Mouse (Mus musculus) neural tube, embryonic 12.5 days (tissue): ENCODE measurements around the gene Ifit3. TPM values are rescaled to one million over a fixed set of nuclear protein-coding genes. Genes with fewer than 3 reads are reported as not detected.
A peak's percentile ranks its signal among the peaks of the same experiment; 100 is the strongest.

Experiments
- ATAC-seq: fragments of 200-750 bp; cut with Nextera tagmentation; 2 replicates; pipeline ENCODE4 v1.8.0; 2017; ENCODE audit warnings: low read depth, mild to moderate bottlenecking, moderate TSS enrichment, moderate library complexity; ENCODE audit not compliant: low FRiP score
- H3K27ac ChIP-seq: fragments of 300-500 bp; sonication (generic); 2 replicates; pipeline ENCODE4 v1.5.1; 2016
- H3K27me3 ChIP-seq: fragments of 300-500 bp; sonication (generic); replicated peaks from 2 replicates; pipeline ENCODE4 v1.6.1; 2016; ENCODE audit warnings: mild to moderate bottlenecking
- H3K36me3 ChIP-seq: fragments of 300-500 bp; sonication (generic); 2 replicates; pipeline ENCODE4 v1.6.1; 2016; ENCODE audit warnings: mild to moderate bottlenecking
- H3K4me1 ChIP-seq: fragments of 300-500 bp; sonication (generic); 2 replicates; pipeline ENCODE4 v1.6.1; 2016
- H3K4me2 ChIP-seq: fragments of 300-500 bp; sonication (generic); replicated peaks from 2 replicates; pipeline ENCODE4 v1.6.1; 2016; ENCODE audit warnings: mild to moderate bottlenecking
- H3K4me3 ChIP-seq: fragments of 300-500 bp; sonication (generic); 2 replicates; pipeline ENCODE4 v1.5.1; 2016
- H3K9ac ChIP-seq: fragments of 300-500 bp; sonication (generic); 2 replicates; pipeline ENCODE4 v1.6.1; 2016; ENCODE audit warnings: mild to moderate bottlenecking
- H3K9me3 ChIP-seq: fragments of 300-500 bp; sonication (generic); 2 replicates; pipeline ENCODE4 v1.6.1; 2016; ENCODE audit warnings: mild to moderate bottlenecking
- WGBS: fragments of 180-500 bp; shearing (Covaris S2); methylation state at CpG from one replicate; pipeline ENCODE4 v1.1.7; 2016; 5-methylcytosine and 5-hydroxymethylcytosine counted together
- polyA plus RNA-seq: library from polyadenylated mRNA; unstranded; fragments of >200 nt; fragmentation: Nextera tagmentation; extraction: Ambion mirVana; gene quantifications from 2 replicates; pipeline ENCODE4 v1.2.1, GENCODE M21; 2016

The Ifit3 gene
- polyA plus RNA-seq, 1 experiment from 2014 or later, result 0.18 TPM

DNA sequence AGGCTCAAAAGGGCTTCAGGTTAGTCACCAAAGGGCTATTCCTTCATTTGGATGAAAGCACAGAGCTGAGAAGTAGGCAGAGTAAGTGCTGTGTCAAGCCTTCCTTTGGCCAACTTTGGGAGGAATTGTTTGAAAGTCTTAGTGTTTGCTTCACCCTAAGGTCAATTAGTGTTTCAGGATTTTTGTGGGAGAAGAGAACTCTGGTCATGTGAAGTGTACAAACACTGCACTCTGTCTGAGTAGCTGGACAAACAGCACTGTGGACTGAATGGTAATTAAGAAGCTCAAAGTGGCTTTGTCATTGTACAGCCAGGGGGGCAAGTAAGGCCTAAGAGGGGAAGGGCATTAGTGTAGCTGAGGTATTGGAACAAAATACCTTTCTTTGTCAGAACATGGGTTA, 48.2 kb downstream of the Ifit3 start:
- H3K9me3 ChIP-seq, result no peaks in the 10 kb centered on the region

DNA sequence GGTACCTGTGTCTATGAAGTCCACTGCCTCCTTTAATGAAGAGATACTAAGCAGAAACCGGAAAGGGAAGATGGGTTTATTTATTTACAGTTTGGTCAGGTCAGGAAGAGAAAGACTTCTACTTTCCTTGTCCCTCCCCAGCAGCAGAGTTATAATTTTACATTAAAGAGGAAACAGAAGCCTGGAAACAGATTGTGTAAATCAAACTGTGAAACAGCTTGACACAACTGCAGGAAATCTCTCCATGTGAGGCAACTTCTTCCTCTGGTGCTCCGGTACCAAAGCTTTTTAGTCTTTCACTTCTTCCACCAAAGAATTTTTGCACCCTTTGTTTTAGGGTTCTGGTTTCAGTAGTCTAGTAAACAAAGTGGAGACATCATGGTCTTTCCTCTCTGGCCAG, 50.2 kb downstream of the Ifit3 start:
- ATAC-seq, result no peak
- Histone ChIP-seq H3K27me3 (no peaks in the 10 kb centered on the region), H3K4me1 (no peaks in the 10 kb centered on the region), H3K4me2 (no peak overlapping the region), H3K9me3 (no peaks in the 10 kb centered on the region), H3K36me3 (no peaks in the 10 kb centered on the region), H3K4me3 (no peak overlapping the region), H3K9ac (no peak overlapping the region), H3K27ac (no peak overlapping the region)
- WGBS, result 81% methylated on average over 2 of the region's 2 CpGs

More for the DNA sequence above, 48.2 kb downstream of the Ifit3 start:
- H3K4me3 ChIP-seq, result no peak overlapping the region
- no peak overlapping the region for H3K9ac ChIP-seq
- no peak overlapping the region for H3K4me2 ChIP-seq
- no peaks in the 10 kb centered on the region for H3K4me1 ChIP-seq
- no peak overlapping the region for H3K27ac ChIP-seq
- H3K36me3 ChIP-seq, result no peaks in the 10 kb centered on the region
- no peaks in the 10 kb centered on the region for H3K27me3 ChIP-seq
- no peak for ATAC-seq

DNA sequence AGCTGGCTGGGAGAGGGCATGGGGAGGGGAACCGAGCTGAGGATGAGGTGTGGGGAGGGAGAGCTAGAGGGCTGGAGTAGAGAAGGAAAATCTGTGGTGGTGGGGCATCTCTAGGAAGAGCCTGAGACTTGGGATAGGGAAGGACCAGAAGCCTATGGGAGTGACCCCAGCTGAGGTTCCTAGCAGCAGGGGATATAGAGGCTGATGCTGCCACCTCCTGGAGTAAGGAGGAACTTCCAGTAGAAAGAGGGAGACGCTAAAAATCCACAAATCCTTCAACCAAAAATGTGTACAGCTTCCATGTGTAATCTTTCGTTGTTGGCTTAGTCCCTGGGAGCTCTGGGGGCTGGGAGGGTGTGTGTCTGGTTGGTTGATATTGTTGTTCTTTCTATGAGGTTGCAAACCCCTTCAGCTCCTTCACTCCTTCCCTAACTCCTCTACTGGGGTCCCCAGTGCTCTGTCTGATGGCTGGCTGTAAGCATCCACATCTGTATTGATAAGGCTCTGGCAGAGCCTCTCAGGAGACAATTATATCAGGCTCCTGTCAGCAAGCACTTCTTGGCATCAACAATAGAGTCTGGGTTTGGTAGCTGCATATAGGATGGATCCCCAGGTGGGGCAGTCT, 53.7 kb downstream of the Ifit3 start:
- no peak overlapping the region for H3K4me3 ChIP-seq
- H3K27ac ChIP-seq, result no peak overlapping the region
- 18% methylated on average over 3 of the region's 3 CpGs for WGBS
- no peaks in the 10 kb centered on the region for H3K27me3 ChIP-seq
- H3K36me3 ChIP-seq, result no peaks in the 10 kb centered on the region
- ATAC-seq, result peak; percentile 75; the same call in 1 of the 2 replicates
- H3K4me1 ChIP-seq, result no peaks in the 10 kb centered on the region
- no peak overlapping the region for H3K9ac ChIP-seq
- H3K9me3 ChIP-seq, result no peaks in the 10 kb centered on the region
- no peak overlapping the region for H3K4me2 ChIP-seq

Other genes with a start within 250 kb of the Ifit3 start
- gene Ch25h, start 108.4 kb upstream of the Ifit3 start, polyA plus RNA-seq, result 1.6 and 2.1 TPM in 2 replicates
- gene Lipa, start 56.1 kb upstream of the Ifit3 start, polyA plus RNA-seq, result 23.1 and 23.9 TPM in 2 replicates
- 3.5 and 4.5 TPM in 2 replicates for gene Ifit2, start 32.8 kb upstream of the Ifit3 start, polyA plus RNA-seq
- 0.25 and 0.50 TPM in 2 replicates for gene Ifit1bl1, start 18.4 kb downstream of the Ifit3 start, polyA plus RNA-seq
- gene Ifit3b, start 24.4 kb downstream of the Ifit3 start, polyA plus RNA-seq, result 0.09 TPM in 1 of 2 replicates, not detected in the other
- gene Ifit1bl2, start 57.2 kb downstream of the Ifit3 start, polyA plus RNA-seq, result 0.22 TPM in 1 of 2 replicates, not detected in the other
- 0.08 and 0.18 TPM in 2 replicates for gene Ifit1, start 57.3 kb downstream of the Ifit3 start, polyA plus RNA-seq
- 2.1 and 2.4 TPM in 2 replicates for gene Slc16a12, start 163.8 kb downstream of the Ifit3 start, polyA plus RNA-seq